Mouse (Mus musculus) thymus, adult 2 months (tissue): ENCODE results near the gene Plekhg6. TPM values are rescaled to one million over a fixed set of nuclear protein-coding genes. Genes with fewer than 3 reads are reported as not detected.

Experiments used
- DNase-seq: peaks from one replicate; pipeline ENCODE4 v3.0.0; 2021
- H3K27ac ChIP-seq: fragments of 200-500 bp; 2 replicates; pipeline ENCODE4 v1.5.1; 2012; ENCODE audit warnings: low read length, control low read depth; ENCODE audit not compliant: control insufficient read depth, insufficient read depth
- H3K27me3 ChIP-seq: fragments of 200-500 bp; 2 replicates; pipeline ENCODE4 v1.6.1; 2012; ENCODE audit warnings: mild to moderate bottlenecking, low read length, moderate library complexity, mixed read lengths; ENCODE audit not compliant: control insufficient read depth, insufficient read depth
- H3K36me3 ChIP-seq: fragments of 200-500 bp; 2 replicates; pipeline ENCODE4 v1.6.1; 2012; ENCODE audit warnings: mild to moderate bottlenecking, low read length, moderate library complexity; ENCODE audit not compliant: control insufficient read depth, insufficient read depth
- H3K4me1 ChIP-seq: fragments of 200-500 bp; replicated peaks from 2 replicates; pipeline ENCODE4 v1.6.1; 2012; ENCODE audit warnings: low read length; ENCODE audit not compliant: control insufficient read depth, insufficient read depth
- H3K4me3 ChIP-seq: fragments of 200-500 bp; 2 replicates; pipeline ENCODE4 v1.5.1; 2012; ENCODE audit warnings: mild to moderate bottlenecking, low read length, control low read depth, moderate library complexity; ENCODE audit not compliant: control insufficient read depth, insufficient read depth
- CTCF ChIP-seq: fragments of 200-500 bp; IDR thresholded peaks from 2 replicates; pipeline ENCODE4 v1.5.1; 2012; ENCODE audit warnings: mild to moderate bottlenecking, control low read depth, low read length, moderate library complexity, borderline replicate concordance; ENCODE audit not compliant: control insufficient read depth, poor library complexity, insufficient read depth; ENCODE audit errors: extremely low read depth
- POLR2A ChIP-seq: fragments of 200-500 bp; IDR thresholded peaks from 2 replicates; pipeline ENCODE4 v1.6.1; 2012; ENCODE audit warnings: mild to moderate bottlenecking, low read length, control low read depth, moderate library complexity; ENCODE audit not compliant: control insufficient read depth, poor library complexity, insufficient read depth; ENCODE audit errors: extremely low read depth
- WGBS: fragments of 180-500 bp; shearing (Covaris S2); methylation state at CpG from one replicate; pipeline ENCODE4 v1.1.7; 2018; 5-methylcytosine and 5-hydroxymethylcytosine counted together
- polyA plus RNA-seq: library from polyadenylated mRNA; depleted of rRNA; stranded (reverse); fragments of >200 nt; gene quantifications from 2 replicates; pipeline ENCODE4 v1.2.3, GENCODE M21; 2012

Plekhg6 gene
- polyA plus RNA-seq, 1 experiment, result 2.5 TPM

DNA sequence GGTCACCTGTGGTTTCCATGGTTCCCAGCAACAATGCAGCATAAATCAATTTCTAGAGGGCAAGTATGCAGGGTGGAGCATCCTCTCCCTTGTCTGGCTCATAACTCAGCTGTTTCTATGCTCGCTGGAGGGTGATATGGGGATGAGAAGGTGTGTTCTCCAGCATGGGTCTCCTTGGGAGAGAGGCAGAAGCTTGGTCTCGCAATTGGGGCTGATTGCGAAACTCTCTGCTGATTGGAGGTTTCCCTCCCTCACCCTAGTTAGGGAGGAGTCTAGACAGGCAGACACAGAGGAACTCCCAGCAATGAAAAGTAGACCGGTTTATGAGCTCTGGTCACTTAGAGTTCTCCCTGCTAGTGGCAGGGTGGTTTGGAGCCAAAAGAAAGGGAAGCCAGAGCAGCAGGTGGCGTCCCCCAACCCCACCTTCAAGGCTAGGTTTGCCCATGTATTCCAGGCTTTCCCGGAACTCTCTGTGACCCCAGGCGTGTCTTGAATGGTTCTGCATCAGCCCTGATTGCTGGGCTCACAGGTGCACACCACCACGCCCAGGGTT, 30.5 kb upstream of the Plekhg6 start:
- Histone ChIP-seq H3K27ac (no peak overlapping the region), H3K36me3 (no peaks in the 10 kb centered on the region), H3K4me1 (no peaks in the 10 kb centered on the region), H3K27me3 (no peaks in the 10 kb centered on the region), H3K4me3 (no peak overlapping the region)
- 33% methylated on average over 8 of the region's 8 CpGs for WGBS
- DNase-seq, result no peak
- TF ChIP-seq CTCF, result no peak
- TF ChIP-seq POLR2A, result no peak

DNA sequence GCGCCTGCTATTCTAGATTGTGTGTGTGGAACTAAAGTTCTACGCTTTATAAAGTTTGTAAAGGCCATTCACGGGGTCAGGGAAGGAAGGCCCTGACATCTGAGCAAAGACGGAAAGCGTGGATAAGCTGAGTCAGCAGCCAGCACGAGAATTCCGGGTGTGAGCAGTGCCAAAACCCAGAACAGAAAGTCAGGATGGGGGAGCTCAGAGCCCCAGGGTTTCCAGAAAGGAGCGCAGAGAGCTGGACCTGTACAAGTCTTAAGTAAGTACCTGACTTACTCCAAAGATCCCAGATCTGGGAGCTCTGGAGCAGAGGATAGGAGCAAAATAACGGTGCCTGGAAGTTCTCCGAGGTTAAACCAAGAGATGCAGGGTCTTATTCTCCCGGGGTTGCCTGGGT, 30.0 kb upstream of the Plekhg6 start:
- no peaks in the 10 kb centered on the region for H3K27me3 ChIP-seq
- no peak overlapping the region for H3K27ac ChIP-seq
- TF ChIP-seq CTCF (no peak), POLR2A (no peak)
- no peaks in the 10 kb centered on the region for H3K4me1 ChIP-seq
- no peak for DNase-seq
- no peaks in the 10 kb centered on the region for H3K36me3 ChIP-seq
- no peak overlapping the region for H3K4me3 ChIP-seq
- WGBS, result 66% methylated on average over 11 of the region's 11 CpGs

DNA sequence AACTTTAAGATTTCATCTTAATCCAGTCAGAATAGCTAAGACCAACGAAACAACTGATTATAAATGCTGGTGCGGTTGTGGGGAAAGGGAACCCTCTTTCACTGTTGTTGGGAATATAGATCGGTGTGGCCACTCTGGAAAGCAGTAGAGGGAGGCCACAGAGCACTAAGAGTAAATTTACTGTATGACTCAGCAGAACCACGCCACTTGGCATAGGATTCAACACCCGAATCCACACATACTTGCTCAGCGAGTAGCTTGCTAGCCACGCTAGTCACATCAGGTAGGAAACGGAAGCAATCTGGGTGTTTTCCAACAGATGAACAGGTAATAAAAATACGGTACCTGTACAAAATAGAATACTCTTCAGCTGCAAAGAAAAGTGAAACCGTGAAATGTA, 27.1 kb upstream of the Plekhg6 start:
- H3K27me3 ChIP-seq, result no peaks in the 10 kb centered on the region
- H3K36me3 ChIP-seq, result no peaks in the 10 kb centered on the region
- H3K4me1 ChIP-seq, result no peaks in the 10 kb centered on the region
- no peak overlapping the region for H3K4me3 ChIP-seq
- no peak for TF ChIP-seq CTCF
- TF ChIP-seq POLR2A, result no peak
- DNase-seq, result no peak
- no peak overlapping the region for H3K27ac ChIP-seq
- 90% methylated on average over 10 of the region's 10 CpGs for WGBS

DNA sequence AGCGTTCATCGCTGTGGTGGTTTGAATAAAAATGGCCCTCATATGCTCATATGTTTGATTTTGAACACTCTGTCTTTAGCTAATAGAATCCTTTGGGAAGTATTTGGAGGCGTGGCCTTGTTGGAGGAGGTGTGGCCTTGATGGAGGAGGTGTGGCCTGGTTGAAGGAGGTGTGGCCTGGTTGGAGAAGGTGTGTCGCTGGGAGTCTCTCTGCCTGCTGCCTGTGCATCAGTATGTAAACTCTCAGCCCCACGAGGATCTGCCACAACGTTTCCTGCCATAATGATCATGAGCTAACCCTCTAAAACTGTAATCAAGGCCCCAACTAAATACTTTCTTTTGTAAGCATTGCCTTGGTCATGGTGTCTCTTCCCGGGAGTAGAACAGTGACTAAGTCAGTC, 26.6 kb upstream of the Plekhg6 start:
- 90% methylated on average over 7 of the region's 7 CpGs for WGBS
- H3K4me3 ChIP-seq, result no peak overlapping the region

DNA sequence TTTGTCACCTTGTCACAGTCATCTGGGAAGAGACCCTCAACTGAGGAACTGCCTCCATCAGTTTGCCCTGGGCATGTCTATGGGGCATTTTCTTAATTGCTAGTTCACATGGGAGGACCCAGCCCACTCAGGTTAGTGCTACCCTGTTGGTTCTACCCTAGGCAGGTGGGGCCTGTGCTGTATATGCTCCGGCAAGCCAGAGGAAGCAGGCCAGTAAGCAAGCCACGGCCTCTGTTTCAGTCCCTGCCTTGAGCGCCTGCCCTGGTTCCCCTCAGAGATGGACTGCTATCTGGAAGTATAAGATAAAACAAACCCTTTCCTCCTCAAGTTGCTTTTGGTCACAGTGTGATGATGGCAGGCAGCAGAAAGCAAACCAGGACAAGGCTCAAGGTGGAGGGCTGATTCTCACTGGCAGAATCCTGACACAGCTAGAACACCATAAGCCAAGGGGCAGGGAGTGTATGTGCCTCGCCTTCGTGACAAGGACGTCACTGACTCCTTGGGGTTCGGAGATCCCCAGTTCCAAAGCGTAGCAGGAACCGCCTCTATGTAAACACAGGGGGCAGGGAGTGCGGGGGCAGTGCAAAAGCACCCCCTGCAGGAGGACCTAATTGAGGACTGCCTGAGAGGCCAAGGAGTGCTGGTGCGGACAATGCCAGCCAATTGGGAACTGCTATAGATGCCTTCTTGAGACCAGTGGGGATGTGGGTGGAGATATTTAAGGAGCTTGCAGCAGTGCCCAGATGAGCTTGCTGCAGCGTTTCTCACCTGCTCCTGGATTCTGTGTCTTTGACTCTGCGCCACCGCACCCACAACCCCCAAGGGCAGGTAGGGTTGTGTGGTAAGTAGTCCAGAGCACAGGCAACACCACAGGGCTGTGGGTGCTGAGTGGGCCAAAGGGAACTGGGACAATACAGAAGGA, 25.1 kb upstream of the Plekhg6 start:
- no peak for TF ChIP-seq POLR2A
- no peak for TF ChIP-seq CTCF
- Histone ChIP-seq H3K36me3 (no peaks in the 10 kb centered on the region), H3K4me1 (no peaks in the 10 kb centered on the region), H3K4me3 (no peak overlapping the region), H3K27me3 (no peaks in the 10 kb centered on the region), H3K27ac (no peak overlapping the region)
- WGBS, result 93% methylated on average over 14 of the region's 14 CpGs
- no peak for DNase-seq

More for the DNA sequence above, 26.6 kb upstream of the Plekhg6 start:
- Histone ChIP-seq H3K4me1 (no peaks in the 10 kb centered on the region), H3K27ac (no peak overlapping the region), H3K27me3 (no peaks in the 10 kb centered on the region), H3K36me3 (no peaks in the 10 kb centered on the region)
- no peak for TF ChIP-seq CTCF
- no peak for TF ChIP-seq POLR2A
- DNase-seq, result no peak

DNA sequence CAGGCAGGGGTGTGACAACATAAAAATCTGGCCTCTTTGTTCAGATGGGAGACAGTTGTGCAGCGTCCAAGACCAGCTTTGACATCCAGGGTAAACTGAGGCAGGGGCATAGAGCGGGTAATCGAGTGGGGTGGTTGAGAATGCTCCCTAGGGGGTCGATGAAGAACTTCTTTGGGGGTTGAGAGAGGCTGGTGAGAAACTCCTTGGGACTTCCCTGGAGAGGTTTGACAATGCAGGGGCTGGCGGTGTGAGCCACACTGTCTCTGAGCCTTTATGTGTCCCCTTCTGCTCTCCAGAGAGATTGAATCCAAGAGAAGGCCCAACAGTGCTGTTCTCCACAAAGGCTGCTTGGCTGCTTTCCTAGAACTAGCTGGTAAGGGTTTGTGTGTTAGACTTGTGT, 9.3 kb upstream of the Plekhg6 start:
- TF ChIP-seq CTCF (no peak), POLR2A (no peak)
- DNase-seq, result no peak
- Histone ChIP-seq H3K27ac (no peak overlapping the region), H3K4me1 (peaks cover 2% of the 10 kb centered on the region), H3K27me3 (no peaks in the 10 kb centered on the region), H3K36me3 (no peaks in the 10 kb centered on the region), H3K4me3 (no peak overlapping the region)
- 84% methylated on average over 5 of the region's 5 CpGs for WGBS

DNA sequence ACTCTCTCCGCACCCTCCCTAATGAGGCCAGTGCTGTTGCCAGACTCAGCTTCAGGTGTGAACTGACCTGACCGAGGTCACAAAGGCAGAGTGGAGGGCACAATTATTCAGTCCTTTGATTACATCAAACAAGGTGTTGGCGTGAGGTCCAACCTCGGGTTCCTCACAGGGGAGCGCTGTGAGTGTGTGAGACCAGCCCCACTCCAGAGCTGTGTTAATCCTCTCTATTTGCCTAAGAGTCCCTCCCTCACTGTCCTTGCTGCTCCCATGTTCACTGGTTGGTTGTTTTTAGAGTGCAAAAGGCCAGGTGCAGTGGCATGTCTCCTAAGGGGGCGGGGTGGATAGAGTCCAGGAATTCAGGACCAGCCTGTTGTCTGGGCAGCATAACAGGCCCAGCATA, 5.5 kb upstream of the Plekhg6 start:
- TF ChIP-seq CTCF (no peak), POLR2A (no peak)
- DNase-seq, result no peak
- Histone ChIP-seq H3K36me3 (no peaks in the 10 kb centered on the region), H3K4me1 (peaks cover 11% of the 10 kb centered on the region), H3K27ac (no peak overlapping the region), H3K27me3 (no peaks in the 10 kb centered on the region), H3K4me3 (no peak overlapping the region)
- 90% methylated on average over 6 of the region's 6 CpGs for WGBS
